ENCODE assay signal across 8 mouse cellular contexts in the genomic region with DNA sequence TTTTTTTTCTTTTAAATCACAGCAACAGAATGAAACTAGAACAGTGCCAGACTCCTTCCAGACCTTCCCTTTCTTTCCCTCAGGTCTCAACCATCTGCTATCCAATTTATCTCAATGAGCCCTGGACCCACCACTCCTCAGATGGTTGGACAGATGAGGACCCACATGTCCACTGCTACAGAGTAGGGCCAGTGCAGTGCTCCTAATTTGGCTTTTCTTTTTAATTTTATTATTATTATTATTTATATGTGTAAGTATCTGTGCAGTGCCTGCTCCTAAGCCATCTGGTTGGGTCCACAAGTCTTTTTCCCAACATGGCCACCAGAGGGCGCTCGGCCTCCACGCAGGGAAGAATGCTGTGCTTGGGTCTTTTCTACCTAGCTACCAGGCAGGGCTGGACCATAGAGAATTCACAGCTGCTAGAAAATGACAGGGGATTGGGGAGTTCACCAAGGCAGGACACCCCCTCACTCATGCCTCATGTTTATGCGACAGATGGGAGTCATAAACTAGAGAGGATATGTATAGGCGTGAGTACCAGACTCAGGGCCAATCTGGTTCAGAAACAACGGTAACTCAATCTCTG. TPM values are rescaled to one million over a fixed set of nuclear protein-coding genes. Genes with fewer than 3 reads are reported as not detected.
DNase-seq lines count a peak whose midpoint lies in the region; ATAC-seq and TF ChIP-seq lines count a peak whose summit lies in the region.
"Had no signal": no experiment of that assay in that cellular context is flagged by ENCODE, and none has a peak within 500 bp of the region (broad histone marks: within the 10 kb centered on the region; RNA-seq: fewer than 3 reads in every experiment).

No protein-coding gene starts in this region.

- DNase-seq in adrenal gland, adult 2 months: peak; percentile 78
- peak; percentile 38 to 40 for DNase-seq in gastrocnemius, adult 8-10 months (ENCODE audit: low spot score in 2 of 2)
- peak; percentile 83 to 90 for DNase-seq in left cerebral cortex, postnatal 14 days (ENCODE audit: low spot score in 2 of 2)
- DNase-seq in spleen, adult 2 months (ENCODE audit: low read depth in 1 of 2, low spot score in 2 of 2): peak; percentile 2 to 52

- TF ChIP-seq CTCF in spleen, adult 2 months (IDR thresholded peaks at IDR 0.05; ENCODE audit: extremely low read depth, insufficient read depth, insufficient read length, insufficient replicate concordance): peak; percentile 91

- intact Hi-C loops in left cerebral cortex, postnatal 14 days (cut with DNase I): loop anchor here (5.0 to 10.0 kb wide), 3 partner anchors 586 to 884 kb away; no protein-coding TSS in a partner anchor

- peaks cover 8% of the 10 kb centered on the region for H3K27me3 ChIP-seq in intestine, embryonic 15.5 days (replicated peaks)
- H3K27me3 ChIP-seq in midbrain, embryonic 12.5 days: peaks cover 25% of the 10 kb centered on the region
- no peaks in the 10 kb centered on the region for H3K27me3 ChIP-seq in spleen, adult 2 months (ENCODE audit: control insufficient read depth, insufficient read depth, low read length)

- peak; percentile 63; the same call in 1 of the 2 replicates for ATAC-seq in common myeloid progenitor, adult 5-6 weeks (replicated peaks; ENCODE audit: low read depth, poor library complexity, severe bottlenecking)
- ATAC-seq in intestine, embryonic 15.5 days: peak; percentile 51; the same call in 1 of the 2 replicates
- ATAC-seq in midbrain, embryonic 12.5 days (ENCODE audit: low FRiP score, low read depth): peak; percentile 79

- H3K9ac ChIP-seq in intestine, embryonic 15.5 days: no peak overlapping the region
- no peak overlapping the region for H3K9ac ChIP-seq in midbrain, embryonic 12.5 days (replicated peaks)

- 20% methylated on average over 6 of the region's 6 CpGs for WGBS in intestine, embryonic 15.5 days
- 33% methylated on average over 6 of the region's 6 CpGs for WGBS in midbrain, embryonic 12.5 days
- 33% methylated on average over 6 of the region's 6 CpGs for WGBS in spleen, adult 2 months

- H3K4me3 ChIP-seq in intestine, embryonic 15.5 days (replicated peaks): no peak overlapping the region
- no peak overlapping the region for H3K4me3 ChIP-seq in midbrain, embryonic 12.5 days
- no peak overlapping the region for H3K4me3 ChIP-seq in spleen, adult 2 months (ENCODE audit: extremely low read depth, insufficient read depth, insufficient read length)

- no peak overlapping the region for H3K4me2 ChIP-seq in intestine, embryonic 15.5 days (replicated peaks)
- H3K4me2 ChIP-seq in midbrain, embryonic 12.5 days (replicated peaks): no peak overlapping the region

- no peak for TF ChIP-seq POLR2A in spleen, adult 2 months (IDR thresholded peaks at IDR 0.05; ENCODE audit: low read depth, low read length)

- H3K9me3 ChIP-seq in intestine, embryonic 15.5 days: no peaks in the 10 kb centered on the region
- H3K9me3 ChIP-seq in midbrain, embryonic 12.5 days: no peaks in the 10 kb centered on the region

- H3K36me3 ChIP-seq in intestine, embryonic 15.5 days: no peaks in the 10 kb centered on the region
- no peaks in the 10 kb centered on the region for H3K36me3 ChIP-seq in midbrain, embryonic 12.5 days
- no peaks in the 10 kb centered on the region for H3K36me3 ChIP-seq in spleen, adult 2 months (ENCODE audit: control insufficient read depth, insufficient read depth, low read length)

- no peak overlapping the region for H3K27ac ChIP-seq in intestine, embryonic 15.5 days
- no peak overlapping the region for H3K27ac ChIP-seq in midbrain, embryonic 12.5 days (replicated peaks)
- no peak overlapping the region for H3K27ac ChIP-seq in spleen, adult 2 months (ENCODE audit: insufficient read depth, low read length)

- H3K4me1 ChIP-seq in intestine, embryonic 15.5 days (replicated peaks): no peaks in the 10 kb centered on the region
- no peaks in the 10 kb centered on the region; the same call in 1 of the 2 replicates for H3K4me1 ChIP-seq in midbrain, embryonic 12.5 days
- no peaks in the 10 kb centered on the region for H3K4me1 ChIP-seq in spleen, adult 2 months (ENCODE audit: control insufficient read depth, insufficient read depth, insufficient read length)

RNA-seq across cellular contexts. Expression of a gene that starts 15.9 kb away (rescaled TPM):
- 10 to 100 TPM; 10.4 to 19.4 TPM for total RNA-seq in adrenal gland, adult 2 months (2021)
- polyA plus RNA-seq in adrenal gland, adult 2 months (2012; rRNA removed): 33.1 and 55.6 TPM in 2 replicates
- not detected in 2 replicates for total RNA-seq in common myeloid progenitor, adult 5-6 weeks (2017)
- total RNA-seq in gastrocnemius, adult 8-10 months (2022): not detected
- polyA plus RNA-seq in intestine, embryonic 15.5 days (2015; fragmentation: Nextera tagmentation; extraction: Ambion mirVana): 6.3 and 8.6 TPM in 2 replicates
- 1 to 10 TPM; 2.9 to 3.4 TPM for total RNA-seq in left cerebral cortex, postnatal 14 days (2021)
- polyA plus RNA-seq in midbrain, embryonic 12.5 days (2016; fragmentation: Nextera tagmentation; extraction: Ambion mirVana): 4.5 and 5.1 TPM in 2 replicates
- not detected in 2 replicates for polyA plus RNA-seq in spleen, adult 2 months (2012; rRNA removed)
- total RNA-seq: neutrophil, adult 5-6 weeks had no signal

Comparison
In these comparisons a context has a peak if more than half of its experiments do, and no peak if none do; other contexts are left out.
1. DNase-seq: peak in every context shown above with its lines; median percentile 86 in left cerebral cortex, postnatal 14 days; 78 in adrenal gland, adult 2 months; 39 in gastrocnemius, adult 8-10 months; 27 in spleen, adult 2 months.